Mouse (Mus musculus): ENCODE data around the gene Uqcc1.
"Not testable (repeated sequence)": the region's sequence is repeated elsewhere in the genome, so short reads cannot be mapped to it uniquely, and the experiment has no call there.

The Uqcc1 gene

GRCm38 (mm10) chr2:155862573-155863300, 67.4 kb downstream of the Uqcc1 start:
- no peak for DNase-seq (ENCODE audit: low spot score in 2 of 2)

DNA sequence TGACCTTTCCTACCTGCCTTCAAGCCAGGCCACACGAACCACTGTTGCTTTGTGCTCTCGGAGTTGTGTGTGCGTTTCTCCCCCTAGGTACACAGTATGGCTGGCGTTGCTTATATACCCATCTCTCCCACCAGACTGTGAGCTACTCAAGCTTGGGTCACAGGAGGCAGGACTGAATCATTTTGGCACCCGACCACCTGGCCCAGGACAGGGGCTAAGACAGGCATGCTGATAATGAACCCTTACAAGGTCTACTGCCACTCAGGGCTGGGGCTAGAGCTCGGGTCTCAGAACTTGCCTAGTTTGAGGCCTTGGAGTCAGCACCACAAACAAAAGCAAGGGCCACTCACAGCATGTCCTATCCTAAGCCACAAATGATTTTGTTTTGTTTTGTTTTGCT, 68.5 kb downstream of the Uqcc1 start:
- no peak for DNase-seq (ENCODE audit: low spot score in 2 of 2)

DNA sequence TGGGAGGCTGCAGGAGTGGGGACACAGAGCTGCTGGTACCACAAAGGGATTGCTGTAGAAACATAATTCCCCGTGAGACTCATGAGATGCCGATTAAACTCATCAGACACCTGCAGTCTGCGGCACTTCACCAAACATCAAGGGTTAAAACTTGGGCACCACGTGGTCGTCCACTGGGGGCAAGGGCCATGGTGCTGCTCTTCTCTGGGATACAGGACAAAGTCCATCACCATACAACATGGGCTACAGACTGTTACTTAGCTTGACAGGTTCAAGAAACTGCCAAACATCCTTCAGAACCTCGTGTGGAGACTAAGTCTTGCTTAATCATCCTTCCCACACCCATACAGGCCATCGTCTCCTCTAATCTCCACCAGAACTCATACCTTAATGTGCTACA, 70.0 kb downstream of the Uqcc1 start:
- no peak for DNase-seq (ENCODE audit: low spot score in 2 of 2)

- DNase-seq (ENCODE audit: low spot score in 2 of 2) = no peak
Observed at GRCm38 (mm10) chr2:155852536-155852935, 77.6 kb downstream of the Uqcc1 start.

DNA sequence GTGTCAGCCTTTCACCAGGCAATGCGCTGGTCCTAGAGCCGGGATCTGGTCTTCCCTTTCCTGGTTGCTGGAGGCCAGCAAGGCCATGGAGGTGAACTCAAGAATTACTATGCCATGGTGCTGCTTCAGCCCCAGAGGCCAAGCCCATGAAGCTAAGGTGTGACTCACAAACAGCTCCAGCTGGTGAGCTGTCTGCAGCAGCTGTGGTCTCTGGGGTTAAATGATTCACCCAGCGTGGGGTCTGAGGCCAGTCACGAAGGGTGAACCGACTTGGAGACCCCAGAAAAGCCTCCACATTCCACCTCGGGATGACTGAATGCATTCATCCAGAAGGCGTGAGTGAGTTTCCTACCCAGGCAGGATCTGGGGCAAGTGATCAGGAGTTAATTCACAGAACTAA, 80.0 kb downstream of the Uqcc1 start:
- DNase-seq (ENCODE audit: low spot score in 2 of 2) = no peak

DNA sequence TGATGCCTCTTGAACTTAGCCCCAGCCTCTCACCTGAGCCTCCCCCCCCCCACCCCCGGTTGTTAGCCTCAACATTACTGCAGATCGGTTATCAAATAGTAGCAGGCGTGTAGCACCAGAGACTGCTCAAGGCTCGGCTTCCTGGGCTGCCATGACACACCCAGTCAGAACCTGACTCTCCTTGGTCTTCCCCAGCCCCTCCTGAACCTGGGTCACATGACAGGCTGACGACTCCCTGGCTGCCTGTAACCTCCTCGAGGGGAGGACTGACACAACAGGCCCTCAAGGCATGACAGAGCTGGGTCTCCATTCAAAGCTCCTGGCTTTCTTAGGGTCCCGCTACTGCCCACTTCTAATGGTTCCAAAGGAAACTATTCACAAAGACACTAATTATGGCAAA, 80.6 kb downstream of the Uqcc1 start:
- DNase-seq (ENCODE audit: low spot score in 2 of 2) = no peak

DNA sequence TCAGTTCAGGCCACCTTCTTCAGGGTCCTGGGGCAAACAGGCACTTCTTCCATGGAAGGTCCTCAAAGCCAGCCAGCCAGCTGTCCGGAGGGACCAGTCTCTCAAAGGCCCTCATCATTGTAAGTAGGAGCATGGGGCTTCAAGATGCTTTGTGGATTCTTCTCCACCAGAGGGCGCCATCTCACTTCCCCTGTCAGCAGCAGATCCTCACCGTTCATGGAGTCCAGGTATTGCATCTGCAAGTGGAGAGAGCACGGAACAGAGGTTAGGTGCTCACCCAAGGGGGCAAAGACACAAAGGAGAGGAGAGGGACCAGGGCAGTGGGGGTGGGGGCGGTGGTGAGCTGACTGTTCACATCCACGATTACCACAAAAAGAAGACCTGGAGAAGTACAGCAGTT, 81.8 kb downstream of the Uqcc1 start:
- DNase-seq (ENCODE audit: low spot score in 2 of 2) = peak; percentile 74 to 91

DNA sequence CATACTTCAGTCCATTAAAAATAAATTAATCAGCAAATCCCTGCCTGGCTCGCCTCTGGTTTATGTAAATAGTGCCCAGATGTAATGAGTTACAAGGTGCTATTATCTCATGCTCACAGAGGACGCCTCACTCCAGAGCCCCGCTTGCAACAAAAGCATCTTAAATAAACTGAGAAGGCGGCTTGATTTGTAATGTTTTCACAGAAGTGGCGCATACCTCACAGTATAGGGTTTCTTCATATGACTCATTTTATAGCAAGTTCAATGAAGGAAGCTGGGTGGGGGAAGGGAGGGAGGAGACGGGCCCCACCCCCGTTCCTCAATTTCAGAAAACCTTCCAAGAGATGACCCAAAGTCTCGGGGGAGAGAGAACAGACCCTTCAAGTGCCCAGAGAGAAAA, 83.2 kb downstream of the Uqcc1 start:
- DNase-seq (ENCODE audit: low spot score in 2 of 2) = no peak

- DNase-seq (ENCODE audit: low spot score in 2 of 2) = no peak
Observed at GRCm38 (mm10) chr2:155838961-155839360, 91.1 kb downstream of the Uqcc1 start.

GRCm38 (mm10) chr2:155837961-155838360, 92.1 kb downstream of the Uqcc1 start:
- no peak for DNase-seq (ENCODE audit: low spot score in 2 of 2)

DNA sequence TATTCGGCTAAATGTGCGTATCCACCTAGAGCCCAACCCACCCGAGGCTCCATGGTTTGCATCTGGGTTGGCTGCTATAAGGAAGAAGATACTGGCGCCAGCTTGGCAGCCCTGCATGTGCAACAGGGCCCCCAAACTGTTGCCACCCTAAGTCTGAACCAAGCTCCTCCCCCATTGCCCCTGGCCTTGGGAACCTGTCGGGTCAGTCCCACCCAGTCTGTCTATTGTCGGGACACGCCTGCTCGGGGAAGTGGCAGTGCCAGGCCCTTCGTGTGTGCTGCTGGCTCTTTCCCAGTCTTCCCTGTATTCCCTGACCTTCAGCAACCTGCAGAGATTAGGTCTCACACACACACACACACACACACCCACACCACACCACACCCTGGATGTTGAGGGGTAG, 95.4 kb downstream of the Uqcc1 start, which contains the start of gene Fam83c:
TSS of gene Fam83c (minus strand) at position 123 of the 400 bp plus-strand sequence.
- no peak for DNase-seq (ENCODE audit: low spot score in 2 of 2)

GRCm38 (mm10) chr2:155832087-155832486, 98.0 kb downstream of the Uqcc1 start:
- not testable (repeated sequence) for DNase-seq (ENCODE audit: low spot score in 2 of 2)

- DNase-seq (ENCODE audit: low spot score in 2 of 2) = no peak
Observed at GRCm38 (mm10) chr2:155831302-155831701, 98.8 kb downstream of the Uqcc1 start.

DNA sequence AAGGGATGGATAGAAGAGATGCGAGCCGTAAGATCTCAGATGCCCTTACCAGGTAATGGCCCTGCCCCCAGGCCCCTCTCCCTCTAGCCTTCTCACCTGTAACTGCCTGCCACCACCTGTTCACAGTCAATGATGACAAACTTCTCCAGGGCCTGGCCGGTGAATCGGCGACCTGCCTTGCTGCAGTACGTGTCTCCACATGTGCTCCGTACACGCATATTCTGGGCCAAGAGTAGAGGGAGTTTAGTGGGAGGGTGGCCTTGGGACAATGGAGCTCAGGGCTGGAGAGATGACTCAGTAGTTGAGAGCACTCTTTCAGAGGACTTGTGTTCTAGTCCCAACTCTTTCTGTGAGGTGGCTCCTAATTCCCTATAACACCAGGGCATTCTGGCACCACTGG, 99.3 kb downstream of the Uqcc1 start:
- DNase-seq (ENCODE audit: low spot score in 2 of 2) = no peak

DNA sequence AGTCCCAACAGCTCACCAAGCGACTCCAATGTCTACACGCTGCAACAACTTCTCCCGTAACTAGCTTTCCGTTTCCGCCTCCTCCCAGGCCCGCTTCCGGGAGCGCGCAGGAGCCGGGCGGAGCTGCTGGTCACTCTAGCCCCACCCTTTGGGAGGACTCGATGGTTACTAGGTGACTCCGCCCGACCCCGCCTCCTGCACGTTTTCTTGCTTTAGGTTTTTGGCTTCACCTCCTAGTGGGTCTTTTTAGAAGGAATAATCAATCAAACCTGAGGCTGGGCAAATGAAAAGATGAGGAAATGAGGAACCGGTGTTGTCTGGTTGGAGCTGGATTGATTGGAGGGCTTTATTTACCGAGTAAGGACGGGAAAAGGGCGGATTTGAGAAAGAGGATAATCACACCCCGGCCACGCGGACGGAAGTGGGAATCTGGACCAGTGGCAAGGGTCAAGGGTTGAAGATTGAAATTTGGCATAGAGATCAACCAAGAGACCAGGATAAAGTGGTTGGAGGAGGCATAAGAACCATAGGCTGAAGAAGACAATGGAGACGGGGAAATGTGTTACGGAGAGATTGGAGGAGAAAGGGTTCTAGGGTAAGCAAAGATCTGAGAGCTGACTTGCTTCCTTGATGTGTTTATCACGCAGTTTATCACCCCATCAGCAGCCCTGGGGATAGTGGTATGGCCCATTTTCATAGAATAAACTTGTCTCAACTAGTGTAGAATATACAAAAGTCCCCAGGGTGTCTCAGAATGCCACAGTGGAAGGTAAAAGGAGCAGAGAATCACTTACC, 103.3 kb downstream of the Uqcc1 start, which contains the start of gene Eif6:
TSS of gene Eif6 (minus strand) at position 296 of the 795 bp plus-strand sequence.
- peak; percentile 85 to 90 for DNase-seq (ENCODE audit: low spot score in 2 of 2)

DNA sequence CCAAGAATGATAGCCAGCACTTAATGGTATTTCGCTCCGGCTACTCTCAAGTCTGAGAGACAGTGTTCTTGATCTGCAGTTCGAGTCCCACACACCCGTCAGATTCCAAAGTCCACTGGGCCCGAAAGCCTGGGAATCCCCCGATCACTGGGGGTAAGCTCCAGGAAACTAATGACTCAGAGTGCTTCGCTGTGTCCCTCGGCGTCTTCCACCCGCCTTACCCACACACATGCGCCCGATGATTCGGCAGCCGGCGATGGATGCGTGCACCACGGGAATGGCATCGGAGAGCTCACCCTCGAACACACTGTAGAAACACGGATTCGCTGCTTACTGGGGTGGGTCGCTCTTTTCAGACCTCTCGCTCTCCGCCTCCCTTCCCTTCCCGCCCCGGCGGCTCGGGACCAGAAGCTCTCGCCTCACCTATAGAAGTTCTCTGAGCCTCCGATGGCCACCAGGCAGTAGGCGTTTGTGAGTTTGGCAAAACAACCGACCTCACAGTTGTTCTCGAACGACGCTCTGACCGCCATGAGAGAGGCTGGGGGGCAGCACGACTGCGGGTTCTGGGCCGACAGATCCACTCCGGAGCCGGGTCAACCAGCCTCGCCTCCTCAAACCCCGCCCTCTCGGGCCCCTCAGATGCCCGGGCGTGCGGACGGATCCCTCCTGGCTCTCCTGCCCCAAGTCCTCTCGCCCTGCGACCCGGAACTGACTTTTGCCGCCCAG, 104.0 kb downstream of the Uqcc1 start:
- no peak for DNase-seq (ENCODE audit: low spot score in 2 of 2)

- no peak for DNase-seq (ENCODE audit: low spot score in 2 of 2)
Observed at GRCm38 (mm10) chr2:155823722-155824121, 106.4 kb downstream of the Uqcc1 start.

GRCm38 (mm10) chr2:155820779-155821178, 109.3 kb downstream of the Uqcc1 start:
- DNase-seq (ENCODE audit: low spot score in 2 of 2) = no peak

DNA sequence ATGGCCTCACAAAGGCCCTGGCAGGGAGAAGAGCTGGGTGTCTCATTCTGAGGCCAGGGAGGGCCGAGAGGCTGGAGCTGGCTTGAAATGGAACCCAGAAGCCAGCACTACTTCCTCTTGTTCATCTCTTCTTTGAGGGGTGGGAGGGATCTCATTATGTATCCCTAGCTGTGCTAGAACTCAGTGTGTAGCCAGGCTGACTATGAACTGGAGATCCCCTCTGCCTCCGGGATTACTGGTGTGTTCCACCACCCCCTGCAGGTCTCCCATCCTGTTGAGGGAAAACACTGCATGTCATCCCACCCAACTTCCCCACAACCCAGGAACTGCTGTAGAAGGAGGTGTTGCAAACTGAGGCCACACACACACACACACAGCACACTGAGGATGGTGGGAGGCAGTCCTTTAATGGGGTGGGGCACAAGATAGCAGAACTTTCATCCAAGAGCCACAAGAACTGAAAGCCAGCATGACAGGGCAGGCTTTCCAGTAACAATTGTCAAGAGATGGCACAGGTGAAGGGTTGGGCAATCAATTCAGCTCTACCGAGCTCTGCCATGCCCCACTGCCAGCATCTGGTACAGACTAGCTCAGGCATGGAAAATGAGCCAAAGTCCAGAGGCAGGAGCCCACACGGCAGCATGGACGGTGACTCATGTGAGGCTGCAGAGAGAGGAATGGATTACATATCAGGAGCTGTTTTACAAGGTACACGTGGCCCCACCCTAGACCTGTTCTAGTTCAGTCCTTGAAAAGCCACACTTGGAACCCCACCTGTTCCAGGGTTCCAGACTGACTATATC, 110.5 kb downstream of the Uqcc1 start:
- no peak for DNase-seq (ENCODE audit: low spot score in 2 of 2)

DNA sequence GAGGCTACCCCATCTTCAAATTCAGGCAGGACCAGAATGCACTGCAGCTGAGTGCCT, 110.9 kb downstream of the Uqcc1 start, which contains the start of gene BC029722:
TSS of gene BC029722 (minus strand) at position 35 of the 57 bp plus-strand sequence.
- DNase-seq (ENCODE audit: low spot score in 2 of 2) = no peak

- peak; percentile 95 to 96 for DNase-seq (ENCODE audit: low spot score in 2 of 2)
Observed at GRCm38 (mm10) chr2:155818596-155819391, 111.3 kb downstream of the Uqcc1 start.

Measured in spleen, postnatal 4 days (tissue).